Mouse (Mus musculus) embryonic fibroblast, embryonic 13.5 days (primary cell): ENCODE measurements around the gene Arhgef10l.

ENCODE experiments used
- CTCF ChIP-seq: IDR thresholded peaks from 2 replicates; pipeline ENCODE4 v1.5.1; 2011; ENCODE audit warnings: mild to moderate bottlenecking, control low read depth, low read length, moderate library complexity, borderline replicate concordance; ENCODE audit not compliant: insufficient read depth
- POLR2A ChIP-seq: IDR thresholded peaks from 2 replicates; pipeline ENCODE4 v1.6.1; 2011; ENCODE audit warnings: low read depth, mild to moderate bottlenecking, control low read depth, low read length, moderate library complexity

- TF ChIP-seq POLR2A (no peak), CTCF (no peak)
Measured at GRCm38 (mm10) chr4:140616196-140616595, 49.6 kb downstream of the Arhgef10l start.
